Mouse (Mus musculus): Measurements from ENCODE around the gene E030018B13Rik. TPM values are rescaled to one million over a fixed set of nuclear protein-coding genes. Genes with fewer than 3 reads are reported as not detected.

The E030018B13Rik gene
- total RNA-seq, 2 experiments from 2014 or later = not detected

- DNase-seq (ENCODE audit: extremely low spot score in 1 of 2, low spot score in 2 of 2) = no peak
- intact Hi-C loops (cut with DNase I) = loop anchor here (5.0 to 10.0 kb wide), 2 partner anchors 41 to 142 kb away; partner anchors contain the start of gene Klf13
Observed at GRCm38 (mm10) chr7:63896276-63896967, 20.2 kb upstream of the E030018B13Rik start.

- peak; percentile 74 to 92 for DNase-seq (ENCODE audit: extremely low spot score in 1 of 2, low spot score in 2 of 2)
- intact Hi-C loops (cut with DNase I) = loop anchor here (5.0 to 10.0 kb wide), 2 partner anchors 40 to 142 kb away; partner anchors contain the start of gene Klf13
Observed at GRCm38 (mm10) chr7:63896968-63897468, 19.6 kb upstream of the E030018B13Rik start.

DNA sequence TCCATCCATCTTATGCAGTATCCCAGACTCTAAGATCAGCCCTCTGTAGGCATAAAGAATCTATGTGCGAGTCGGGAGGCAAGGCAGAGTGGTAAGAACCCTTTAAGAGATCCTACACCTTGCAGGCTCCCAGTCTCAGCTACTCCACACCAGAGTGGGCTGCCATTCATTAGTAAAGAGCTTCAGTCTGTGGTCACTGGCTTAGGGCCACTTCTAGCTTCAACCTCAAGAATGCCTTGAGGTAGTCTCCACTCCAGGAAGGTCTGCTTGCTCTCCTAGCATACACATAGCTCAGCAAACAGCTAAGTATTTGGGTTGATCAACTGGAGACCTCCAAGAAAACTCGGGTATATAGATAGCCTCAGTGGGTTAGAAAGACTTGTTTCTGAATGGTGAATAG lies 19.0 kb upstream of the E030018B13Rik start:
- DNase-seq (ENCODE audit: extremely low spot score in 1 of 2, low spot score in 2 of 2) = no peak
- intact Hi-C loops (cut with DNase I) = loop anchor here (5.0 to 10.0 kb wide), 2 partner anchors 40 to 143 kb away; partner anchors contain the start of gene Klf13

DNA sequence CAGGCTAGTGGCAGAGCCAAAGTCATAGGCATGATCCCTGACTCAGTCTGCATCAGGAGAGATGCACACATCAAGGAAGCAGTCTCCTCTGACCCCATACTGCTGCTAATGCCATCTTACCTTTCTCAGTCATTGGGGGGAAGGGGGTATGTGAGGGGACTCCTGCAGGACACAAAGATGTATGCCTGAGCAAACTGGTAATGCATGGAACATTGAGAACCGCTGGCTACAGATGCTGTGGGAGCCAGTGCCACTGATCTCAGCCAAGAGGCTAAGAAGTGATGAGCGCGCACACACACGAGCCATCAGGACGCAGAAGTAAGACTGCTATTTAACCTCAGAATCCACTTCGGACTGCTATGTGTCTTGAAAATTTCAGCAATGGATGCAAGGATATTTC lies 18.5 kb upstream of the E030018B13Rik start:
- DNase-seq (ENCODE audit: extremely low spot score in 1 of 2, low spot score in 2 of 2) = no peak
- intact Hi-C loops (cut with DNase I) = loop anchor here (5.0 to 10.0 kb wide), 2 partner anchors 39 to 143 kb away; partner anchors contain the start of gene Klf13

DNA sequence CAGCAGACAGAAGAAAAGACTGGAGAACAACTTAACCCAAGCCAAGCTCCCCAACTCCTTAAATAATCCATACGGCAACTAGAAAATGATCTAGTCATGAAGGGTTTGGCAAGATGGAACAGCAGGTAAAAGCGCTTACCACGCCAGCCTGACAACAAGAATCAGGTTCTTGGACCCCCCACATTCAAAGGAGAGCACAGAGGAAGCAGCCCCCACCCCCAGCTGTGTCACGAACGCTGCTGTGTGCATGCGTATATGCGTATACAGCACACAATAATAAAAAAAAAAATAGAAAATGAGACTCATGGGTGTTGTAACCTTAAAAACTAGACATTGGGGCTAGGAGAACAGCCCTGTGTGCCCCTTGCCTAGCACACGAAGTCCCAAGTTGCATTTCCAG lies 16.7 kb upstream of the E030018B13Rik start:
- DNase-seq (ENCODE audit: extremely low spot score in 1 of 2, low spot score in 2 of 2) = no peak
- intact Hi-C loops (cut with DNase I) = loop anchor here (5.0 to 10.0 kb wide), 2 partner anchors 37 to 145 kb away; partner anchors contain the start of gene Klf13

- DNase-seq (ENCODE audit: extremely low spot score in 1 of 2, low spot score in 2 of 2) = no peak
- intact Hi-C loops (cut with DNase I) = no loop called here
Observed at GRCm38 (mm10) chr7:63900411-63900810, 16.2 kb upstream of the E030018B13Rik start.

DNA sequence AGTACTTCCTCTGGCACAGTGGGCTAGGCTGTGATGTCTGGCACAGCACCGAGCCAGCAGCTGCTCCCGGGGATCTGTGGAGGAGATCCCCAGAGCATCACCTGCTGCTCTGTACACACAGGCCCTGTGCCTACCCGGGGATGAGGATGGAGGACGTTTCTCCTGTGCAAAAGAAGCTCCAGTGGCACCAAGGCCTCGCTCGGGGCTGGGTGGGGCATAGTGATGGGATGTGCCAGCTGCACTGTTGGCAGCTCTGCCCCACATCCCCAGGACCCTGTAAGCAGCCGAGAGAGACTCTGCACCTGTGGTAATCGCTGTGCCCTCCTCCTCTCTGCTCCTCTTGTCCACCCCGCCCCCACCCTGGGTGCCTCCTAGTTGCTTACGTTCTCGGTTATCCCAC lies 15.3 kb upstream of the E030018B13Rik start:
- intact Hi-C loops (cut with DNase I) = no loop called here
- DNase-seq (ENCODE audit: extremely low spot score in 1 of 2, low spot score in 2 of 2) = no peak

DNA sequence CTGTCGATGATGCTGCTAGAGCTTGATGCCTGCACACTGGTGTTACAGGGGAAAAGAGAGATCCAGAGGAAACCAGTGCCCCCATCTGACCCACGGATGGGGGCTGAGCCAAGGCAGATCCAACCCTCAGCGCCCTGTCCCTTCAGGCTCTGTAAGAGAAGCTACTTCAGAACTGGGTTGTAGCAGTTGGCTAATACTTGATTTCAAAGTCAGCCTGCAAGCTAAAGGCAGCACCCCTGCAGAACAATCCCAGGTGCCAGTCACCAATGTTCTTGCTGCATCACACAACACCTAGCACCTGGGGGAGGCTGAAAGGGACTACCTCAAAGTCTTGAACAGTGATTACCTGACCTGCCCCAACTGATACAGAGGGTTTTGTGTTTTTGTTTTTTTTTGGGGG lies 14.7 kb upstream of the E030018B13Rik start:
- intact Hi-C loops (cut with DNase I) = no loop called here
- no peak for DNase-seq (ENCODE audit: extremely low spot score in 1 of 2, low spot score in 2 of 2)

GRCm38 (mm10) chr7:63902604-63903210 lies 13.9 kb upstream of the E030018B13Rik start:
- DNase-seq (ENCODE audit: extremely low spot score in 1 of 2, low spot score in 2 of 2) = no peak
- intact Hi-C loops (cut with DNase I) = no loop called here

GRCm38 (mm10) chr7:63903635-63904380 lies 12.8 kb upstream of the E030018B13Rik start:
- intact Hi-C loops (cut with DNase I) = no loop called here
- DNase-seq (ENCODE audit: extremely low spot score in 1 of 2, low spot score in 2 of 2) = no peak

- intact Hi-C loops (cut with DNase I) = no loop called here
- DNase-seq (ENCODE audit: extremely low spot score in 1 of 2, low spot score in 2 of 2) = no peak
Observed at GRCm38 (mm10) chr7:63905190-63905589, 11.5 kb upstream of the E030018B13Rik start.

- intact Hi-C loops (cut with DNase I) = no loop called here
- DNase-seq (ENCODE audit: extremely low spot score in 1 of 2, low spot score in 2 of 2) = no peak
Observed at GRCm38 (mm10) chr7:63905642-63906041, 11.0 kb upstream of the E030018B13Rik start.

GRCm38 (mm10) chr7:63907778-63908495 lies 8.7 kb upstream of the E030018B13Rik start:
- intact Hi-C loops (cut with DNase I) = no loop called here
- DNase-seq (ENCODE audit: extremely low spot score in 1 of 2, low spot score in 2 of 2) = no peak

- no peak for DNase-seq (ENCODE audit: extremely low spot score in 1 of 2, low spot score in 2 of 2)
- intact Hi-C loops (cut with DNase I) = no loop called here
Observed at GRCm38 (mm10) chr7:63908496-63909285, 8.0 kb upstream of the E030018B13Rik start.

DNA sequence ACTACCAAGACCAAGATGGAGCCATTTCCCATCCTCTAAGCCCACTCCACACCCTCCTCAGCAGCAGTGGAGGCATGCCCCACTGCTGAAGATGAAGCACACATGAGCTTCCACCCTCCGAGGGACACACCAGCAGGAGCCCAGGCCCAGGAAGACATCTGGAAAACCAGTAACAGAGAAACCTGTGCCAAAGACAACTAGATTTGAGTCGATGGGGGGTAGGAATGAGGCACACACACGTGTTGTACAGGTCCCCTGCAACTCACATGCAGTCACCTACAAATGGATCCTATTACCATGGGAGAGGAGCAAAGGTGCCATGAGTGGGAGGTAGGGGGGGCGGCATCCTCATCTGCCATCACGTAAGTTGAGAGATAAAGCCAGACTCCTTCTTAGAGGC lies 6.4 kb upstream of the E030018B13Rik start:
- intact Hi-C loops (cut with DNase I) = no loop called here

GRCm38 (mm10) chr7:63910912-63911311 lies 5.7 kb upstream of the E030018B13Rik start:
- DNase-seq (ENCODE audit: extremely low spot score in 1 of 2, low spot score in 2 of 2) = no peak
- intact Hi-C loops (cut with DNase I) = no loop called here

More for the DNA sequence above, 6.4 kb upstream of the E030018B13Rik start:
- DNase-seq (ENCODE audit: extremely low spot score in 1 of 2, low spot score in 2 of 2) = no peak

DNA sequence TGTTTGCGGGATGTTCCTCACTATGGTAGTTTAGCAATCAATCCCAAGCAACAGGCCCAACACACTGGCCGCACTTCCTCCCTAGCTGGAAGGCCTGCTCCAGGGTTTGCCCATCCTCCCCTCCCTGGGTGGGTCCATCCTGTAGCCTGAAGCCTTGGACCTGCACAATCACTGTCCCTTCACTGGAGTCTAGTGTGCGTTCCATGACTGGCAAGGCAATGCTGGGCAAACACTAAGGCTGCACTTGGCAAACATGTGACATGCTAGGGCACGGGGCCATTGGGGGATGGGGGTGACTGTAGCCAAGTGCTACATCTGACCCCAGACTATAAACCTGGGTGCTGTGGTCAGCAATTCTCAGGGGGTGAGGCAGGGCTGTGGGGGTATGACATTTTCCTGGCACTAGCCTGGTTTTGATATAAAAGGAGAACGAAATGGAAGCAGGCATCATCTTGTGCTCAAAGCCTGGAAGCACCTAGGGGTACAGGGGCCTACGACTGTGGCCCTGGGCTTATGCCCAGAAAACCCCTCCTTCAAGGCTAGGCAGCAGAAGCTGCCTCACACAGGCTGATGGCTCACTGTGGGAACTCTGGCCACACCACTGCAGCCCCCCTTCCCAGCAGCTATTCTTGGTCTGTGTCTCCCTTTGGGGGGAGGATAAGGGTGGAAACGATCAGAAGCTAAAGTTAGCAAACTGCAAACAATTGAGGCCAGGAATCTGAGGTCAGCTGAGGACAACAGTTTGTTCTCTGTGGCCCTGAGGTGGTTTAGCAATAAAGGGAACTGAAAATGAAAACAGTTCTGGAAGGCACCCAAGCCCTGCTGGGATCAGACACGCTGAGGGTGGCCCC lies 5.0 kb upstream of the E030018B13Rik start:
- DNase-seq (ENCODE audit: extremely low spot score in 1 of 2, low spot score in 2 of 2) = peak; percentile 40 to 70
- intact Hi-C loops (cut with DNase I) = no loop called here

All from left cerebral cortex, postnatal 10 days (tissue).